Mouse (Mus musculus): ENCODE measurements around the gene Gm17402. TPM values are rescaled to one million over a fixed set of nuclear protein-coding genes. Genes with fewer than 3 reads are reported as not detected.

Gene Gm17402
- polyA plus RNA-seq (2014; fragmentation: Nextera tagmentation; extraction: Ambion mirVana): not detected in 2 replicates

- peak within 1 kb of the TSS; percentile 81 for H3K4me2 ChIP-seq (ENCODE audit: low read depth, severe bottlenecking)
- 51% methylated on average over 3 of the region's 3 CpGs for WGBS
- H3K27ac ChIP-seq (replicated peaks; ENCODE audit: low read depth, low read length): no peak within 1 kb of the TSS
- DNase-seq (ENCODE audit: low spot score) (no peak), ATAC-seq (ENCODE audit: insufficient number of reproducible peaks, low FRiP score, low TSS enrichment, low read depth) (no peak)
- no peaks in the 10 kb centered on the region for H3K4me1 ChIP-seq (ENCODE audit: control insufficient read depth, insufficient read depth, low read length)
- peak within 1 kb of the TSS; percentile 53 for H3K9ac ChIP-seq (ENCODE audit: low read length)
- H3K27me3 ChIP-seq (ENCODE audit: control insufficient read depth, insufficient read depth, low read length): no peaks in the 10 kb centered on the region; the same call in 1 of the 2 replicates
- H3K4me3 ChIP-seq (ENCODE audit: low read depth, low read length): peak within 1 kb of the TSS; percentile 47
- H3K36me3 ChIP-seq (ENCODE audit: control insufficient read depth, insufficient read depth, low read length): no peaks in the 10 kb centered on the region
- H3K9me3 ChIP-seq (ENCODE audit: control insufficient read depth, low read length): no peaks in the 10 kb centered on the region
Observed at GRCm38 (mm10) chr3:67375063-67375462, at the start of gene Gm17402. Gm17402 (minus strand) TSS chr3:67375163.

GRCm38 (mm10) chr3:67378215-67378614 lies 3.3 kb upstream of the Gm17402 start:
- ATAC-seq (ENCODE audit: insufficient number of reproducible peaks, low FRiP score, low TSS enrichment, low read depth): no peak
- no peak for DNase-seq (ENCODE audit: low spot score)
- Histone ChIP-seq H3K9me3 (ENCODE audit: control insufficient read depth, low read length) (no peaks in the 10 kb centered on the region), H3K4me3 (ENCODE audit: low read depth, low read length) (no peak overlapping the region), H3K9ac (ENCODE audit: low read length) (no peak overlapping the region), H3K27me3 (ENCODE audit: control insufficient read depth, insufficient read depth, low read length) (no peaks in the 10 kb centered on the region), H3K4me1 (ENCODE audit: control insufficient read depth, insufficient read depth, low read length) (no peaks in the 10 kb centered on the region), H3K4me2 (ENCODE audit: low read depth, severe bottlenecking) (no peak overlapping the region), H3K36me3 (ENCODE audit: control insufficient read depth, insufficient read depth, low read length) (no peaks in the 10 kb centered on the region), H3K27ac (replicated peaks; ENCODE audit: low read depth, low read length) (no peak overlapping the region)

GRCm38 (mm10) chr3:67374360-67374778 lies 594 bp downstream of the Gm17402 start:
- no peaks in the 10 kb centered on the region for H3K9me3 ChIP-seq (ENCODE audit: control insufficient read depth, low read length)
- peak; percentile 21 for DNase-seq (ENCODE audit: low spot score)
- ATAC-seq (ENCODE audit: insufficient number of reproducible peaks, low FRiP score, low TSS enrichment, low read depth): peak; percentile 17; the same call in 1 of the 2 replicates
- H3K27me3 ChIP-seq (ENCODE audit: control insufficient read depth, insufficient read depth, low read length): no peaks in the 10 kb centered on the region; the same call in 1 of the 2 replicates
- H3K4me3 ChIP-seq (ENCODE audit: low read depth, low read length): peak overlapping the region; percentile 47
- H3K9ac ChIP-seq (ENCODE audit: low read length): peak overlapping the region; percentile 53
- WGBS: 39% methylated on average over 7 of the region's 7 CpGs
- no peaks in the 10 kb centered on the region for H3K36me3 ChIP-seq (ENCODE audit: control insufficient read depth, insufficient read depth, low read length)
- peak overlapping the region; percentile 81 for H3K4me2 ChIP-seq (ENCODE audit: low read depth, severe bottlenecking)
- no peaks in the 10 kb centered on the region for H3K4me1 ChIP-seq (ENCODE audit: control insufficient read depth, insufficient read depth, low read length)
- no peak overlapping the region for H3K27ac ChIP-seq (replicated peaks; ENCODE audit: low read depth, low read length)

GRCm38 (mm10) chr3:67373872-67374271 lies 1.1 kb downstream of the Gm17402 start, which contains the start of gene Mlf1:
Mlf1 (plus strand) TSS chr3:67374097.
- ATAC-seq (ENCODE audit: insufficient number of reproducible peaks, low FRiP score, low TSS enrichment, low read depth) (peak; percentile 98), DNase-seq (ENCODE audit: low spot score) (peak; percentile 94)
- H3K27me3 ChIP-seq (ENCODE audit: control insufficient read depth, insufficient read depth, low read length): no peaks in the 10 kb centered on the region; the same call in 1 of the 2 replicates
- H3K9me3 ChIP-seq (ENCODE audit: control insufficient read depth, low read length): no peaks in the 10 kb centered on the region
- H3K27ac ChIP-seq (replicated peaks; ENCODE audit: low read depth, low read length): no peak within 1 kb of the TSS
- H3K9ac ChIP-seq (ENCODE audit: low read length): peak within 1 kb of the TSS; percentile 53
- H3K36me3 ChIP-seq (ENCODE audit: control insufficient read depth, insufficient read depth, low read length): no peaks in the 10 kb centered on the region
- H3K4me3 ChIP-seq (ENCODE audit: low read depth, low read length): peak within 1 kb of the TSS; percentile 47
- WGBS: under 1% methylated on average over 35 of the region's 35 CpGs
- no peaks in the 10 kb centered on the region for H3K4me1 ChIP-seq (ENCODE audit: control insufficient read depth, insufficient read depth, low read length)
- H3K4me2 ChIP-seq (ENCODE audit: low read depth, severe bottlenecking): peak within 1 kb of the TSS; percentile 81

- no peak for DNase-seq (ENCODE audit: low spot score)
- no peak overlapping the region for H3K4me2 ChIP-seq (ENCODE audit: low read depth, severe bottlenecking)
- H3K27me3 ChIP-seq (ENCODE audit: control insufficient read depth, insufficient read depth, low read length): no peaks in the 10 kb centered on the region; the same call in 1 of the 2 replicates
- no peak overlapping the region for H3K9ac ChIP-seq (ENCODE audit: low read length)
- ATAC-seq (ENCODE audit: insufficient number of reproducible peaks, low FRiP score, low TSS enrichment, low read depth): no peak
- H3K36me3 ChIP-seq (ENCODE audit: control insufficient read depth, insufficient read depth, low read length): no peaks in the 10 kb centered on the region
- H3K4me1 ChIP-seq (ENCODE audit: control insufficient read depth, insufficient read depth, low read length): no peaks in the 10 kb centered on the region
- no peaks in the 10 kb centered on the region for H3K9me3 ChIP-seq (ENCODE audit: control insufficient read depth, low read length)
- no peak overlapping the region for H3K4me3 ChIP-seq (ENCODE audit: low read depth, low read length)
- WGBS: 69% methylated on average over 5 of the region's 5 CpGs
- H3K27ac ChIP-seq (replicated peaks; ENCODE audit: low read depth, low read length): no peak overlapping the region
Observed at GRCm38 (mm10) chr3:67372781-67373180, 2.2 kb downstream of the Gm17402 start.

GRCm38 (mm10) chr3:67372194-67372593 lies 2.8 kb downstream of the Gm17402 start:
- ATAC-seq (ENCODE audit: insufficient number of reproducible peaks, low FRiP score, low TSS enrichment, low read depth) (no peak), DNase-seq (ENCODE audit: low spot score) (no peak)
- H3K27me3 ChIP-seq (ENCODE audit: control insufficient read depth, insufficient read depth, low read length): no peaks in the 10 kb centered on the region; the same call in 1 of the 2 replicates
- no peaks in the 10 kb centered on the region for H3K36me3 ChIP-seq (ENCODE audit: control insufficient read depth, insufficient read depth, low read length)
- H3K4me2 ChIP-seq (ENCODE audit: low read depth, severe bottlenecking): no peak overlapping the region
- no peak overlapping the region for H3K4me3 ChIP-seq (ENCODE audit: low read depth, low read length)
- no peak overlapping the region for H3K9ac ChIP-seq (ENCODE audit: low read length)
- H3K27ac ChIP-seq (replicated peaks; ENCODE audit: low read depth, low read length): no peak overlapping the region
- no peaks in the 10 kb centered on the region for H3K9me3 ChIP-seq (ENCODE audit: control insufficient read depth, low read length)
- no peaks in the 10 kb centered on the region for H3K4me1 ChIP-seq (ENCODE audit: control insufficient read depth, insufficient read depth, low read length)
- 71% methylated on average over 4 of the region's 4 CpGs for WGBS

GRCm38 (mm10) chr3:67369407-67370079 lies 5.4 kb downstream of the Gm17402 start:
- Histone ChIP-seq H3K36me3 (ENCODE audit: control insufficient read depth, insufficient read depth, low read length) (no peaks in the 10 kb centered on the region), H3K4me3 (ENCODE audit: low read depth, low read length) (no peak overlapping the region), H3K27me3 (ENCODE audit: control insufficient read depth, insufficient read depth, low read length) (no peaks in the 10 kb centered on the region; the same call in 1 of the 2 replicates), H3K4me2 (ENCODE audit: low read depth, severe bottlenecking) (no peak overlapping the region), H3K9me3 (ENCODE audit: control insufficient read depth, low read length) (no peaks in the 10 kb centered on the region), H3K27ac (replicated peaks; ENCODE audit: low read depth, low read length) (no peak overlapping the region), H3K9ac (ENCODE audit: low read length) (no peak overlapping the region), H3K4me1 (ENCODE audit: control insufficient read depth, insufficient read depth, low read length) (no peaks in the 10 kb centered on the region)
- no peak for DNase-seq (ENCODE audit: low spot score)
- ATAC-seq (ENCODE audit: insufficient number of reproducible peaks, low FRiP score, low TSS enrichment, low read depth): no peak
- WGBS: 84% methylated on average over 5 of the region's 5 CpGs

- no peaks in the 10 kb centered on the region for H3K36me3 ChIP-seq (ENCODE audit: control insufficient read depth, insufficient read depth, low read length)
- no peaks in the 10 kb centered on the region for H3K4me1 ChIP-seq (ENCODE audit: control insufficient read depth, insufficient read depth, low read length)
- H3K27ac ChIP-seq (replicated peaks; ENCODE audit: low read depth, low read length): no peak overlapping the region
- H3K4me2 ChIP-seq (ENCODE audit: low read depth, severe bottlenecking): no peak overlapping the region
- no peaks in the 10 kb centered on the region for H3K9me3 ChIP-seq (ENCODE audit: control insufficient read depth, low read length)
- DNase-seq (ENCODE audit: low spot score) (no peak), ATAC-seq (ENCODE audit: insufficient number of reproducible peaks, low FRiP score, low TSS enrichment, low read depth) (no peak)
- WGBS: 54% methylated on average over 6 of the region's 6 CpGs
- H3K27me3 ChIP-seq (ENCODE audit: control insufficient read depth, insufficient read depth, low read length): no peaks in the 10 kb centered on the region; the same call in 1 of the 2 replicates
- H3K9ac ChIP-seq (ENCODE audit: low read length): no peak overlapping the region
- H3K4me3 ChIP-seq (ENCODE audit: low read depth, low read length): no peak overlapping the region
Observed at GRCm38 (mm10) chr3:67367481-67367880, 7.5 kb downstream of the Gm17402 start.
